Comparison of ENCODE assay signal across 8 mouse cellular contexts in the genomic region with DNA sequence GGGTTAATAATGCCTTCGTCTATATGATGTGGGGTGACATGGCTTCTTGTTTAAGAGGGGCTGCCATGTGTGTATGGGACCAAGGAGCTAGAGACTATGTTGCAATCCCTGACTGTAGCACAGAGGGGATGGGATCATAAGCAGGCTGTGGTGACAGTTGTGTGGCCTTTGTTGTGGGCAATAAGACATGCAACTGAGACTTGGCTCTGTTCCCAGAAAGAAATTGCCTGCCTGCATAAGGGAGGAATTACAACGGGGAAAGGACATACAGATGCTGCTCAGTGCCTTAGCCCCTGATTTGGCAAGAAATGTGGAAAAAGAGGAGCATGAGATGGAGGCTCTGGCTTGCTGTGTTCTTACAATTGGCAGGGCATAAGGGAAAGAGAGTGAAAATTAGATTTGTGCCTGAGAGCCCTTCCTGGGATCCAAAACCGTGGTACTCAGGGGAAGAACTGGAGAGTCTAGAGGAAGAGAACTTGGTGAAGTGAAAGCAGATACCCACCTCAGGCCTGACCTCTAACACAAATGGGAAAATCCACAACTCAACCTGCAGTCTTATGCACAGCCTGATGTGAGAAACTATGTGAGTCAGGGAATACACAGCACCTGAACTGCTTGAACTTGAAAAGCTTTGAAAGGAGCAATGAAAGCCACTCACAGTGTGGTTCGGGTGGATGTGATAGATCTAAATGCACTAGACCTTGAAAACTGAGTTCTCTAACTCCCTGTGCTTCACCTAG.
DNase-seq lines count a peak whose midpoint lies in the region; ATAC-seq and TF ChIP-seq lines count a peak whose summit lies in the region.

No protein-coding gene starts in this region.

- no peak overlapping the region for H3K4me2 ChIP-seq in forebrain, embryonic 11.5 days (ENCODE audit: low read depth, low read length, severe bottlenecking)
- no peak overlapping the region for H3K4me2 ChIP-seq in midbrain, embryonic 12.5 days (replicated peaks)
- no peak overlapping the region for H3K4me2 ChIP-seq in midbrain, embryonic 11.5 days
- H3K4me2 ChIP-seq in hindbrain, embryonic 15.5 days: no peak overlapping the region
- no peak overlapping the region for H3K4me2 ChIP-seq in stomach, postnatal 0 days (replicated peaks; ENCODE audit: low read depth)

- H3K27ac ChIP-seq in forebrain, embryonic 11.5 days (ENCODE audit: low read depth, low read length): no peak overlapping the region
- no peak overlapping the region for H3K27ac ChIP-seq in forebrain, embryonic 10.5 days
- no peak overlapping the region for H3K27ac ChIP-seq in midbrain, embryonic 12.5 days (replicated peaks)
- no peak overlapping the region for H3K27ac ChIP-seq in midbrain, embryonic 11.5 days (ENCODE audit: low read depth, low read length)
- H3K27ac ChIP-seq in hindbrain, embryonic 15.5 days (replicated peaks): peak overlapping the region; percentile 26; the same call in 1 of the 2 replicates
- peak overlapping the region; percentile 12; the same call in 1 of the 2 replicates for H3K27ac ChIP-seq in olfactory bulb, adult 2 months (ENCODE audit: insufficient read depth, low read depth, low read length)
- H3K27ac ChIP-seq in stomach, postnatal 0 days (replicated peaks): no peak overlapping the region

- 73% methylated on average over 4 of the region's 4 CpGs for WGBS in forebrain, embryonic 11.5 days
- 86% methylated on average over 4 of the region's 4 CpGs for WGBS in forebrain, embryonic 10.5 days
- 74% methylated on average over 4 of the region's 4 CpGs for WGBS in midbrain, embryonic 12.5 days
- 79% methylated on average over 4 of the region's 4 CpGs for WGBS in midbrain, embryonic 11.5 days
- WGBS in hindbrain, embryonic 15.5 days: 47% methylated on average over 4 of the region's 4 CpGs
- WGBS in olfactory bulb, adult 2 months: 40% methylated on average over 4 of the region's 4 CpGs
- WGBS in stomach, postnatal 0 days: 50% methylated on average over 4 of the region's 4 CpGs

- no peak for TF ChIP-seq POLR2A in olfactory bulb, adult 2 months (IDR thresholded peaks at IDR 0.05; ENCODE audit: insufficient read depth, low read depth, low read length)

- no peaks in the 10 kb centered on the region for H3K27me3 ChIP-seq in forebrain, embryonic 11.5 days (ENCODE audit: control insufficient read depth, insufficient read depth, low read length)
- no peaks in the 10 kb centered on the region for H3K27me3 ChIP-seq in forebrain, embryonic 10.5 days (ENCODE audit: poor library complexity, severe bottlenecking)
- no peaks in the 10 kb centered on the region for H3K27me3 ChIP-seq in midbrain, embryonic 12.5 days
- no peaks in the 10 kb centered on the region for H3K27me3 ChIP-seq in midbrain, embryonic 11.5 days (ENCODE audit: control insufficient read depth, insufficient read depth, low read length)
- H3K27me3 ChIP-seq in hindbrain, embryonic 15.5 days: no peaks in the 10 kb centered on the region
- H3K27me3 ChIP-seq in stomach, postnatal 0 days (ENCODE audit: control insufficient read depth, insufficient read depth, low read length): no peaks in the 10 kb centered on the region

- no peak overlapping the region for H3K4me3 ChIP-seq in forebrain, embryonic 11.5 days (ENCODE audit: low read depth, low read length)
- no peak overlapping the region for H3K4me3 ChIP-seq in forebrain, embryonic 10.5 days
- no peak overlapping the region for H3K4me3 ChIP-seq in midbrain, embryonic 12.5 days
- no peak overlapping the region for H3K4me3 ChIP-seq in midbrain, embryonic 11.5 days (ENCODE audit: low read depth, low read length)
- no peak overlapping the region for H3K4me3 ChIP-seq in hindbrain, embryonic 15.5 days
- H3K4me3 ChIP-seq in olfactory bulb, adult 2 months (ENCODE audit: insufficient read depth, low read depth, low read length): no peak overlapping the region
- no peak overlapping the region for H3K4me3 ChIP-seq in stomach, postnatal 0 days (ENCODE audit: low read depth, low read length)

- DNase-seq in forebrain, embryonic 11.5 days (ENCODE audit: low spot score): no peak
- no peak for DNase-seq in forebrain, embryonic 10.5 days (ENCODE audit: extremely low spot score, low spot score)
- no peak for DNase-seq in midbrain, embryonic 11.5 days (ENCODE audit: low spot score, missing footprints)
- no peak for DNase-seq in stomach, postnatal 0 days (ENCODE audit: low spot score)
- DNase-seq in right cerebral cortex, adult 18-20 months: no peak

- no peaks in the 10 kb centered on the region for H3K9me3 ChIP-seq in forebrain, embryonic 11.5 days (ENCODE audit: control insufficient read depth, low read length)
- H3K9me3 ChIP-seq in forebrain, embryonic 10.5 days: no peaks in the 10 kb centered on the region
- no peaks in the 10 kb centered on the region for H3K9me3 ChIP-seq in midbrain, embryonic 12.5 days
- H3K9me3 ChIP-seq in midbrain, embryonic 11.5 days (ENCODE audit: control insufficient read depth, low read length): no peaks in the 10 kb centered on the region
- H3K9me3 ChIP-seq in hindbrain, embryonic 15.5 days: no peaks in the 10 kb centered on the region
- no peaks in the 10 kb centered on the region for H3K9me3 ChIP-seq in stomach, postnatal 0 days (ENCODE audit: control insufficient read depth, low read length)

- no peaks in the 10 kb centered on the region for H3K36me3 ChIP-seq in forebrain, embryonic 11.5 days (ENCODE audit: control insufficient read depth, insufficient read depth, low read length)
- no peaks in the 10 kb centered on the region for H3K36me3 ChIP-seq in forebrain, embryonic 10.5 days (replicated peaks)
- no peaks in the 10 kb centered on the region for H3K36me3 ChIP-seq in midbrain, embryonic 12.5 days
- no peaks in the 10 kb centered on the region for H3K36me3 ChIP-seq in midbrain, embryonic 11.5 days (ENCODE audit: control insufficient read depth, insufficient read depth, low read length)
- H3K36me3 ChIP-seq in hindbrain, embryonic 15.5 days: no peaks in the 10 kb centered on the region
- H3K36me3 ChIP-seq in stomach, postnatal 0 days (ENCODE audit: control insufficient read depth, insufficient read depth, low read length): no peaks in the 10 kb centered on the region

- no peak overlapping the region for H3K9ac ChIP-seq in forebrain, embryonic 11.5 days (ENCODE audit: low read length)
- H3K9ac ChIP-seq in midbrain, embryonic 12.5 days (replicated peaks): no peak overlapping the region
- no peak overlapping the region for H3K9ac ChIP-seq in midbrain, embryonic 11.5 days (ENCODE audit: low read length)
- no peak overlapping the region for H3K9ac ChIP-seq in hindbrain, embryonic 15.5 days
- no peak overlapping the region for H3K9ac ChIP-seq in stomach, postnatal 0 days (ENCODE audit: low read length)

- TF ChIP-seq CTCF in olfactory bulb, adult 2 months (IDR thresholded peaks at IDR 0.05; ENCODE audit: insufficient read depth, low read depth, low read length): no peak
- TF ChIP-seq CTCF in stomach, postnatal 0 days (IDR thresholded peaks at IDR 0.05; ENCODE audit: low read depth): no peak

- peak; percentile 51; the same call in 1 of the 2 replicates for ATAC-seq in forebrain, embryonic 11.5 days (replicated peaks; ENCODE audit: low FRiP score)
- peak; percentile 77 for ATAC-seq in midbrain, embryonic 12.5 days (ENCODE audit: low FRiP score, low read depth)
- ATAC-seq in midbrain, embryonic 11.5 days (ENCODE audit: low FRiP score): no peak
- peak; percentile 90 for ATAC-seq in hindbrain, embryonic 15.5 days (ENCODE audit: low FRiP score, low read depth)
- no peak for ATAC-seq in stomach, postnatal 0 days (ENCODE audit: low FRiP score, low TSS enrichment)

- TF ChIP-seq EP300 in stomach, postnatal 0 days (optimal IDR thresholded peaks at IDR 0.05): no peak

- no peaks in the 10 kb centered on the region for H3K4me1 ChIP-seq in forebrain, embryonic 11.5 days (replicated peaks; ENCODE audit: control insufficient read depth, insufficient read depth, low read length)
- H3K4me1 ChIP-seq in forebrain, embryonic 10.5 days: no peaks in the 10 kb centered on the region
- peaks cover 5% of the 10 kb centered on the region; the same call in 1 of the 2 replicates for H3K4me1 ChIP-seq in midbrain, embryonic 12.5 days
- H3K4me1 ChIP-seq in midbrain, embryonic 11.5 days (ENCODE audit: control insufficient read depth, insufficient read depth, low read length): no peaks in the 10 kb centered on the region
- H3K4me1 ChIP-seq in hindbrain, embryonic 15.5 days (replicated peaks): no peaks in the 10 kb centered on the region
- no peaks in the 10 kb centered on the region for H3K4me1 ChIP-seq in olfactory bulb, adult 2 months (ENCODE audit: control insufficient read depth, insufficient read depth, low read length)
- no peaks in the 10 kb centered on the region for H3K4me1 ChIP-seq in stomach, postnatal 0 days (replicated peaks; ENCODE audit: control insufficient read depth, insufficient read depth)

Comparison
In these comparisons a context has a peak if more than half of its experiments do, and no peak if none do; other contexts are left out.
1. ATAC-seq: peak in forebrain, embryonic 11.5 days (single experiment), midbrain, embryonic 12.5 days (single experiment) and hindbrain, embryonic 15.5 days (single experiment); none in midbrain, embryonic 11.5 days (single experiment) and stomach, postnatal 0 days (single experiment).
2. H3K27ac ChIP-seq: peak in hindbrain, embryonic 15.5 days (single experiment) and olfactory bulb, adult 2 months (single experiment); none in forebrain, embryonic 11.5 days (single experiment), forebrain, embryonic 10.5 days (single experiment), midbrain, embryonic 12.5 days (single experiment), midbrain, embryonic 11.5 days (single experiment) and stomach, postnatal 0 days (single experiment).